Mouse (Mus musculus): ENCODE results near the gene Rhbdf2. TPM values are rescaled to one million over a fixed set of nuclear protein-coding genes. Genes with fewer than 3 reads are reported as not detected.

Gene Rhbdf2
- polyA plus RNA-seq, 1 experiment: 5.3 TPM

GRCm38 (mm10) chr11:116571767-116572679 is 54.8 kb downstream of the Rhbdf2 start:
- no peak for TF ChIP-seq GATA1 (IDR thresholded peaks at IDR 0.05; ENCODE audit: low read length)

DNA sequence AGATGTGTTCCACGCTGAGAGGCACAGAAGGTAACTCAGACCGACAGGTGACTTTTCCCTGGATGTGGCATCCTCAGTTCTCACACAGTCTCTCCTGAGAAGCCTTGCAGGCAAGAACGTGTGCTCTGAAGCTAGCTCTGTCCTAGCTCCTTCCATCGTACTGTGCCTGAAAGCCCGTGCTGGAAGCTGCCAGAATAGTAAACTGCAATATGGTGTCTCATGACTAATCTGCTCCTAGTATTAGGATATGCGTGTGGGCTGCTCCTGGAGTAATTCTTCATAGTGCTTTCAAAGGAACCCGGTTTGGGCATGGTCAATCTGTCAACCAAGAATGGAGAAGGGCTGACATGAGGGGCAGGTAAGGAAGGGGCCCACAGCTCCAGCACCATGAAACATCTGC is 56.0 kb downstream of the Rhbdf2 start:
- no peak for TF ChIP-seq GATA1 (IDR thresholded peaks at IDR 0.05; ENCODE audit: low read length)

GRCm38 (mm10) chr11:116567531-116567930 is 59.3 kb downstream of the Rhbdf2 start:
- TF ChIP-seq GATA1 (IDR thresholded peaks at IDR 0.05; ENCODE audit: low read length): no peak

- TF ChIP-seq GATA1 (IDR thresholded peaks at IDR 0.05; ENCODE audit: low read length): no peak
These were observed 61.4 kb downstream of the Rhbdf2 start for GRCm38 (mm10) chr11:116565283-116566041.

DNA sequence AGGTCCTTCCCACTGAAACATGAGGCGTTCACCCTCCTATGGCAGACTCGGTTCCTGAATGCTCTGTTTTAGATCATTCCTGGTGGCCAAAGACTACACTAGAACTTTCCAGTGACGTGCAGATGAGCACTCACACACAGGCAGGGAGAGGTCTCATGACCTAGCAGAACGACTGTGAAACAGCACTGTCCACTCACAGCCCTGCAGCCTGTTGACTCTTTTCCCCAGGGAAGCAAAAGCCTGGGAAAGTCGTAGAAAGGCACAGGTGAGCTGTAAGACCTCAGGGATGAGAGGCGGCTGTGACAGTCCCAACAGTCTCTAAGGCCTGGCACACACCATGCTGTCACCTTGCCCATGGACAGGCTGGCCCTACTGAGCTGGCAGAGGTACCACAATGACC is 70.5 kb downstream of the Rhbdf2 start:
- no peak for TF ChIP-seq GATA1 (IDR thresholded peaks at IDR 0.05; ENCODE audit: low read length)

- no peak for TF ChIP-seq GATA1 (IDR thresholded peaks at IDR 0.05; ENCODE audit: low read length)
These were observed 71.2 kb downstream of the Rhbdf2 start for GRCm38 (mm10) chr11:116555572-116555971.

DNA sequence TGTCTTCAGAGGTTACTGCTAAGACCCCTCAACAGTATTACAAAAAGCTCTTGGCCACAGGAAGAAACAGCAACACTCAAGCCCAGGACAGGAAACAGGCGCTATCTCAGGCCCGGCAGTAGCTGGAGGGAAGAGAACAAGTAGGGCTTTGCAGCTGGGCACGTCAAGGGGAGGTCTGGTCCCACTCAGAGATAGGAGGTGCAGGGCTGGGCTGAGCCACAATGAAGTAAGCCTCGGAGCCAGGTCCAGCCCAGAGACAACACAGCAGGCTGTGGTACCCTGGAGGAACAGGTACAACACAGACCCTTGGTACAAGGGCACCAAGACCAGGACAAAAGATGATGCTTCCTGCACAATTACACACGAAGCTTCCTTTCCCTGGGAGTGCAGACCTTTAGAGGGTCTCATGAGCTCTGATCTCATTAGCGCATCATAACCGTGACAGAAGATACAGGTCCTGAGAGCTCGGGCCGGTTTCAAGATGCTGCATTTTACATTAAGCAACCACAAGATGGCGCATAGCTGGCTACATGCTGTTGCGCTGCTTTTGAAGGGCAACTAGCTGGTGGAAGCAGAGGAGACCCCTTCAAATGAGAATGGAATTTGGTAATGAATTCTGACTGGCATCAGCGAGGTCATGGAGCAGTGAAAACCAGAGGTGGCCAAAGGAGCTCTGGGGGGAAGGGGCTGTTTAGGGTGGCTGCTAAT is 72.5 kb downstream of the Rhbdf2 start:
- no peak for TF ChIP-seq GATA1 (IDR thresholded peaks at IDR 0.05; ENCODE audit: low read length)

DNA sequence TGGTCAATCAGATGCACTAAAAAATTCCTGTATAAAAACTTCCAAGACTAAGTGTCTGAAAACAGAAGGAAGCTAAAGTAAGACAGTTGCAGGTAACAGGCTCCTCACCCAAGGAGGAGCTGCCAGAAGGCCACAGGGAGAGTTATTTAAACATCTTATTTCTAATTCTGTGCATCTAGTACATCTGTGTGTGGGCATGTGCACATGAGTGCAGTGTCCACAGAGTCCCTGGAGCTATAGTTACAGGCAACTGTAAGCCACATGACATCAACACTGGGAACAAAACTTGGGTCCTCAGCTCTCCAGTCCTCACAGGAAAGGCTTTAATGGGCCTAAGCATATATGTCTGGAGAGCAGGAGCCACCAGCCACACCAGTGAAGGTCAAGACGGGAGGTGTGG is 74.6 kb downstream of the Rhbdf2 start:
- no peak for TF ChIP-seq GATA1 (IDR thresholded peaks at IDR 0.05; ENCODE audit: low read length)

DNA sequence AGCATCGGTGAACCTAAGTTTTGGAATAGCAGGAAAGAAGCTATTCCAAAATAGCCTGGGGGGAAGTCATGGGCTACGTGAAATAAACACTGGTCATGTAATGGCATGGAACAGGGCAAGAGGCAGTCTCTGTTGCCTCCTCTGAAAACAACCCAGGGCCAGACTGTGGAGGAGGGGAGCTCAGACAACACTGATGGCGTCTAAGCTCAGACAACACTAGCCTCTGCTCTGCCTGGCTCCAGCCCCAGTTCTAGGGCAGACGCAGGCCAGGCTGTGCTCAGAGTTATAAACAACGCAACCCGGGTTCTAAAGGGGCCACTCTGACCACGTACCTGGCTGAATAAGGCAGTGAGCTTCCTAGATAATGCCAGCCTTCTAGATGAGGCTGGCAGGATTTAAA is 76.1 kb downstream of the Rhbdf2 start:
- no peak for TF ChIP-seq GATA1 (IDR thresholded peaks at IDR 0.05; ENCODE audit: low read length)

DNA sequence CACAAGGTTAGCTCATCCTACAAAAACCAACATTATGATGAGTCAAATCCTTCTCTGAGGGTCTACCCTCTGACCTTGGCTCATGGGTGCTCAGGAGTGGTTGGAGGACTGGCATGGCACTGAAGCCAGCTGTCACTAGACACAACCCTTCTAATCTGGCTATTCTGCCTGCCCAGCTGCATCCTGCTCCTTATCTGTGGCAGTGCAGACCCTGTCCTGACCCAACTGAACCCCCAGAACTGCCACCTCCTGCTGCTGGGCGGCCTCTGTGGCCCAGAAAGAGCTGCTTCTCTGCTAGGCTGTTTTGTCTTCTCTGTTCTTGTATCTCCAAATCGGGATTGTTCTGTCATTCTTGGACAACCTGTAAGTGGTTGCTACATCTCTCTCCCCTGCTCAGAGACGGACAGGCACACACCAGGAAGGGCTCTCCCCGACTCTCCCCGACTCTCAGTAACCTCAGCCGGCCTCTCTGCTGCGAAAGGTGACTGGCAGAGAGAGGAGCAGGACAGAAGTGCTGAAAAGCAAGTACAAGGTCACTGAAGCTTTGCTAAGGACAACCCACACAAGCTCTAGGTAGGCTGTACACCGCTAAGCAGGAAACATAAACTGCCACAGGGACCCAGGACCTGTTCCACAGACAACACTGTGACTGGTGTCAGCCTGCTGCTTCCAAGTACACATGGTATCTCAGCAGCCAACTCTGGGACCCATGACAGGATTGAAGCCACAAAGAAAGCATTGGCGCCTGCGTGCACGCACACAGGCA is 77.4 kb downstream of the Rhbdf2 start:
- TF ChIP-seq GATA1 (IDR thresholded peaks at IDR 0.05; ENCODE audit: low read length): no peak

- no peak for TF ChIP-seq GATA1 (IDR thresholded peaks at IDR 0.05; ENCODE audit: low read length)
These were observed 78.0 kb downstream of the Rhbdf2 start for GRCm38 (mm10) chr11:116548780-116549179.

Other genes starting within 250 kb of the Rhbdf2 start
- not detected in 2 replicates for gene Rnf157, start 214.0 kb downstream of the Rhbdf2 start, polyA plus RNA-seq (2012)
- 733 and 1,549 TPM in 2 replicates for gene Ubald2, start 192.9 kb downstream of the Rhbdf2 start, polyA plus RNA-seq (2012)
- gene Qrich2, start 160.8 kb downstream of the Rhbdf2 start, polyA plus RNA-seq (2012): not detected in 2 replicates
- gene Prpsap1, start 132.8 kb downstream of the Rhbdf2 start, polyA plus RNA-seq (2012): 76.5 and 115 TPM in 2 replicates
- 206 and 262 TPM in 2 replicates for gene Sphk1, start 96.1 kb downstream of the Rhbdf2 start, polyA plus RNA-seq (2012)
- 26.2 and 27.8 TPM in 2 replicates for gene Ube2o, start 45.6 kb downstream of the Rhbdf2 start, polyA plus RNA-seq (2012)
- not detected in 2 replicates for gene Aanat, start 40.6 kb downstream of the Rhbdf2 start, polyA plus RNA-seq (2012)
- gene Prcd, start 26.5 kb upstream of the Rhbdf2 start, polyA plus RNA-seq (2012): 0.52 and 0.56 TPM in 2 replicates
- not detected in 2 replicates for gene Cygb, start 27.3 kb upstream of the Rhbdf2 start, polyA plus RNA-seq (2012)
- gene St6galnac1, start 148.5 kb upstream of the Rhbdf2 start, polyA plus RNA-seq (2012): not detected in 2 replicates
- gene Mxra7, start 201.0 kb upstream of the Rhbdf2 start, polyA plus RNA-seq (2012): not detected in 2 replicates
- 63.8 and 85.4 TPM in 2 replicates for gene Mettl23, start 216.3 kb upstream of the Rhbdf2 start, polyA plus RNA-seq (2012)
- 36.6 and 47.3 TPM in 2 replicates for gene Jmjd6, start 216.4 kb upstream of the Rhbdf2 start, polyA plus RNA-seq (2012)
- 7.1 and 7.4 TPM in 2 replicates for gene Mfsd11, start 225.4 kb upstream of the Rhbdf2 start, polyA plus RNA-seq (2012)
- gene Srsf2, start 226.1 kb upstream of the Rhbdf2 start, polyA plus RNA-seq (2012): 1,994 and 2,305 TPM in 2 replicates